Mouse (Mus musculus) gastrocnemius, adult 8-10 months (tissue): Measurements from ENCODE around the gene Adgrb3. TPM values are rescaled to one million over a fixed set of nuclear protein-coding genes. Genes with fewer than 3 reads are reported as not detected.

ENCODE experiments used
- DNase-seq, 2 experiments: peaks; one replicate each; pipeline ENCODE4 v3.0.0; 2022; ENCODE audit warnings: low spot score in 2 of 2
- total RNA-seq, 4 experiments: library from RNA; stranded (reverse); gene quantifications; 2 replicates each; pipeline ENCODE4 v1.2.4; 2022

Adgrb3 gene
- not detected for total RNA-seq

DNA sequence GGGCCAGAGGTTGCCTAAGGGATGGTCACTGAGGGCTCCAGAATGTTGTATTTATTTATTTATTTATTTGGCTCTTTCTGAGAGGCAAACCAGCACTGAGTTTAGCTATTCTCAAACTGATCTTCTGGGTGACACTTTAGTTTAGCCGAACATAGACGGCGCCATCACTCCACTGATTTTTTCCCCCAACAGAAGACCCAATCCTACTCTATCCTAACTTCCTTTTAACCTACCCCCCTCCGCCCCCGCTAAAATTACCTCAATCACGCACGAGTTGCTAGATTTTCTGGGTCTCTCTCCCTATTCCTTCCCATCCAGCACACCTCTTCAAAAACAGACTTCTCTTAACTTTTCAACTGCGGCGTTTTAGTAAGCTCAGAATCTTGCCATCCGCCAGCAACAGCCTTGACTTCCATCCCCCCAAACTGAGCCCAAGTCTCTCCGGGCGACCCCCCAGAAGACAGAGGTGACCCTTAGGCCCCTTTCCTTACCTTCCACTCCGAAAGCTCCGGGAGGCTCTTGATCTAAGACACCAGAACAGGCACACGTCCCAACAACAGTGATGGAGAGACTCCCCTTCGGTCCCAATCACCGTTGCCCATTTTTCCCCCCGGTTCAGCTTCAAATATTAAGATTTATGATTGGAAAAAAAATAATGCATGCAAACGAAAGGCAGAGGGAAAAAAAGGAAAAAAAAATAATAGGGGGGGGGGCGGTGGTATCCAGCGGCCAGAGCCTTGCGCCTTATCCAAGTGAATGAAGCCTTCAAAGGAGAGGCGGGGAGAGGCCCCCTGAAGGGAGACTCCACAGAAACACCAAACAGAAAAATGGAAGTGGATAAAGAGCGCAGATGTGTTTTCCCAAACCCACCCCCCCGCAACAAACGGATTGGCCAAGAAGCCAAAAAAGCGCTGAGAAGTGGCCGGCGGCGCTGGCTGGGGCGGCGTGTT, at the start of gene Adgrb3:
Adgrb3 (minus strand) TSS at position 737 of the 950 bp plus-strand sequence.
- DNase-seq = no peak

DNA sequence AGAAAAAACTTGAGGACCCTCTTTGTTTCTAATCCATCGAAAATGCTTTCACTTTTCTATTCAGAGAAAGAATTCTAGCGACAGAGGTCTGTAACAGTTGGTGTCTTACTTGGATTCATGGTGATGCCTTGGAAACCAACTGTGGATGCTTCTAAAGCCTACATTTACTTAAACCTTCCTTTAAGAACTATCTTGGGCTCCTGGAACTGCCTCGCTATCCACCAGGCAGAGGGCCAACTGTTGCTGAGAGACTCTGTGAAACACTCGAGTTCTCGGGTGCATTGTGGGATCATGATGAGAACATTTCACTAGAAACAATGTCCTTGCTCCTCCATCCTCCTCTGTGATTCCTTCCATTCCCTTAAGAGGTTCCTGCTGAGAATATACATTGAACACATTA, 48.0 kb upstream of the Adgrb3 start:
- no peak for DNase-seq

DNA sequence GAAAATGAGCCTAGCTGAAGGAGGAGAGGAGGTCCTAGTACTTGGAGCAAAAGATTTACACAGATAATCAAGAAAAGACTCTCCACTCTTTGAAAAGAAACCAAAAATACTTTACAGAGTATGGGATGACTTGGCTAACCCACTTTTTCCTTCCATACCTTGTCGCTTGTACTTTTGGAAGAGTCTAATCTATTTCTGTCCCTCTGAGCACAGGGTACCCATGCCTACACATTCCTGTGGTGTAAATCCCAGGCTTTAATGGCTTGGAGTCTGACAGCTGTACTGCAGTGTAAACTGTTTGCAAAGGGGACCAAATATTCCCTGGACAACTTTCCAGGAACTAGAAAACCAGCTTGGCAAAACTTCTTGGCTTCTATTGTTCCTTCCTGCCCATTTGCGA, 28.0 kb upstream of the Adgrb3 start:
- DNase-seq = no peak

DNA sequence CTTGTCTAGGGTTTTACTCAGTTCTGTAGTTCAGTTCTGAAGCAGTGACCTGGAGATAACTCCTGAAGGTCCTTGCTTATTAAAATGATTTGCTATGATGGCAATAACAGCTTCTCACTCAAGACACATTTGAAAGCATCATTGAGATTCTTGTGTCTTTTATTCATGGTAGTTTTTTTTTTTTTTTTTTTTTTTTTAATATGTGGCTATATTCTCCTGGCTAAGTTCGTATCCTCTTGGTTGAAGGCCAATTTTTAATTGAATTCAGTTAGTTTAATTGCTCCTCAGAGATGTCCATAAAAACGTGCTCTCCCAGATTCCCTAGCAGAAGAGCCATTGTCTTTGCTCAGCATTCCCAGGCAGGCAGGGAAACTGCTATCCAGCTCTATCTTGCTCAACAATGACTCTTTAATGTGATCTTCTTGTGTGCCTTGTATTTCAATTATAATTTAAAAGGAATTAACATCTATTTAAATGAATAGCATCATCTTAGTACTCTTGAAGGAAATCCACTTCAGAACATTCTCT, 25.0 kb upstream of the Adgrb3 start:
- no peak for DNase-seq

DNA sequence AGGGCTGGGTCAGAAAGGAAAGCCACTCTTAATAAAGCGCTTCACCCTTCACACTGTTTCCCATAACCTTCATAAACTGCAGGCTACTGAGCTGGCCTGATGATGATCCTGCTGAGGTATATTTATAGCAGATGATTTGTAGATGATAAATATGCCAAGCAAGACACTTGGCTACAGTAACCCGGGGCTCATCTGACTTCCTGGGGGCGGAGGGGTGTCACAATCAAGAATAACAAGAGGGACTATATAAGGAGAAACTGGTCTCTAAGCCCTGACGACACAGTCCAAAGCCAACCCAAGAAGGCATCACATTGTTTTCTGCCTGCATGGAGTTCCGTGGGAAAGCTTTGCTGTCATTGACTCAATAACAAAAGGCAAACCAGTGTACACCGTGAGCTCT, 2.8 kb upstream of the Adgrb3 start:
- no peak for DNase-seq

DNA sequence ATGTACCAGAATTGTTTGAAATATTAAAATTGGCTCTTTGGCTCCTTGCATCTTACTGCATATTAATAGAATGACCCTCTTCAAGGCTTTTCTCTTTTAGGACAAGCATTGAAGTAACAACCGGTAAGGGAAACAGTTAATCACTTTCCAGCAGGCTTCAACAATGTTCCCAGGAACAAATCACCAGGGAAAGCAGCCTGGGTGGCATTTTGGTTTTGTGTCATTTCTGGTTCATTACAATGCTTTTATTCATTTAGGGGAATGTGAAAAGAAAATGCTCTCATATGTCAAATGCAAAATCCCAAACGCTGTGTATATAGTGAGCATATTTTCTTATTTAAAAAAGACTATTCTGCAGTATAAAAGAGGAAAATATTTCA, 2.0 kb upstream of the Adgrb3 start:
- DNase-seq = no peak

DNA sequence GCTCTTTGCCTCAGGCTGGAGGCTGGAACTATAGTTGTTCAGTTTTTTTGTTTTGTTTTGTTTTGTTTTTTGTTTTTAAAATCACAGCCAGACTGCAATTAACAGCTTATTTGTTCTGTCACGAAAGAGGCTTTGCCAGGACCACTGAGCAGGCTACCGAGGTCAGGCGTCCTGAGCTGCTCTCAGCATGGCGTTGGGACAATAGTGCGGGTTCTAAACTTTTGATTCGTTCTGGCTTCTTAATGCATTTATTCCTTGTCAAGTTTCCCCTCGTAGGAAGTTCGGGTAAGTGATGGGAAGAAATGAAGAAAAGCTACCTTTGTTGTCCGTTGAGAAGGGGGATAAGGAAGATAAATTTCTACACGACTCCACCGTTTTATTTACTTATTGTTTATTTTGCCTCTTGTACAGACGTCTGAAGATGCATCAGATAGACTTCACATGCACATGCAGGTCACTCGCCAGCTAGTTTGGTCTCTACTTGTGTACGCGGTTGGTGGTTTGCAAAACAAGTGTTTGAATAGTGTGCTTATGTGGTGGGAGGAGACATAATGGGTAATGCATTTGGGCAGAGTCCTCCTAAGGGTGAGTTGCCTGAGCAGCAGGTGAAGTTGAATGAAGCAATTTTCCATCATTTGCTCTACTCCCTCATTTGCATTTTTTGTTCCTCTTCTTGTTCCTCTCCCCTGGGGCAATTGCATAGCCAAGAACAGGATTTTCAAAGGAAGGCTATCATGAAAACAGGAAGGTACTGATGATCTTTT, 1.4 kb upstream of the Adgrb3 start:
- DNase-seq = no peak

DNA sequence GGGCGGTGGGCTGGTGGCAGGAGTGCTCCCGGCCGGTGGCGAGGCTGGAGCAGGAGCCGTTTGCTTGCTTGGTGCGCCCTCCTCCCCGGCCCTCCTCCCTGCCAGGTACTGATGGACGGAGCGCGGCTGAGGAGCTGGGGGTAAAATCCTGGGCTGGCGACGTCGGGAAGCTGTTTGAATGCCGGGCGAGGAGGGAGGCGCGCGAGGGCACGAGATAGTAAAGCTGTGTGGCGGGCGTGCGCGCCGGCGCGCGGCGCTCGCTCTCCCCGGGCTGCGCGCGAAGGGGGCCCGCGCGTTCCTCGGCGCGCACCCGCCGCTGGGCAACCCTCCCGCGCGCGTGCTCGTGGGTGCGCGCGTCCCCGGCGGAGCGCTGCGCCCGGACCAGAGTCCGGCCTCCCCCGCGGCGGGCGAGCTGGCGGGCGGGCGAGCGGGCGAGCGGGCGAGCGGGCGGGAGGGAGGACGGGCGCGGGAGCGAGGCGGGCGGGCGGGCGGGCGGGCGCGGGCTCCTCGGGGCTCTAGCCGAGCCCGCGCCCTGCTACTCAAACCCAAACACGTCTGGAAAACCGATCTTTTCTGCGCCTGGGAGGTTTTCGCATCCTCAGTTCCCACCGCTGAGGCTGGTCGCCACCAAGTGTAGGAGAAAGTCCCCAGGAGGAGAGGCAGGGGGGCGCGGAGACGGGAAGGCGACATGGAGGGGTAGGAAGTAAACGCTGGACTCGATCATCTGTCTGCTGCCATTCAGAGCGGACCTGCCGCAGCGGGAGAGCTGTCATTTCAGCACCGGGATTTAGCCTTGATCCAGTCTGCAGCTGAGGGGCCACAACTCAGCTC, 629 bp upstream of the Adgrb3 start:
- no peak for DNase-seq

DNA sequence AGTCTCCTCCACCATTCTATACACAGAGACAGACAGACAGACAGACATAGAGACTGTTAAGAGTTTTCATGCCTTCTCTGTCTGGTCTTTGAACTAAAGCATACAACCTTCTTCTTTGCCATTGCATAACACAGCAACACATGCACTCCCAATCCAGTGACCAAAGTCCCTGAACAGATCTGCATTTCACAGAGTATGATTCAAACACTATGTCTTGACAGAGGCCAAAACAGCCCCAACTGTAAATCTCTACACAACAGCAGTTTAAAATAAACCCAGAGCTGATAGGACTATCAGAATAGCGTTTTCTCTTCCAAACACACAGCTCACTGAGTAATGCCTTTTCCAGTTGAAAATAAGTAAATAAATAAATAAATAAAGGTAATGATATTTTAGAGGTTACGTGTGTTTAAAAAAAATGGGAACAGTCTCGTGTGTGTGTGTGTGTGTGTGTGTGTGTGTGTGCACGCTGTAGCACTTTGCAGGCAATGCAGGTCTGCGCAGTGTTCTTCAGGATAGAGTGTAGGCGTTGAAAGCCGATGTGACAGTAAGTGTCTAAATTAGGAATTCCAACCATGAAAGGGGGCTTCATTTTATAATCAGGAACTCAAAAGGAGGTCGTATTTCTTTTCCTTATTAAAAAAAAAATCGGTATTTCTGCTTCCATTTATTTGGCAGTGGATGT, 1.3 kb downstream of the Adgrb3 start:
- no peak for DNase-seq

DNA sequence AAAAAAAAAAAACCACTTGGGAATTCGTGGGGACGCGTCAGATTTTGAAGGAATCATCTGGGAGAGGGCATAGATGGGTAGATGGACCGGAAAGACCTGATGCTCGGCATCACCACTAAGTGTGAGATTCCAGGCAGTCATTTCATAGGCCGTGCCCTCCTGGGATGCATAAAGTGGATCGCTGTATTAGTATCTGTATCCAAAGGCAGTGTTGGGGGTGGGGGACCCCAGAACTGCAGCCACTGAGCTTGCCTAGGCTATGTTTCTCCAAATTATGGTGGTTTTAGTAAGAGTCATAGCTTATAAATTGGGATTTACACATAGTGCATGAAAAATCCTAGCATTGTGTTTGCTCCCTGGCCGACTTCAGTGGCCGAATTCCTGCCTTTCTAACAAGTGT, 2.1 kb downstream of the Adgrb3 start:
- DNase-seq = no peak

DNA sequence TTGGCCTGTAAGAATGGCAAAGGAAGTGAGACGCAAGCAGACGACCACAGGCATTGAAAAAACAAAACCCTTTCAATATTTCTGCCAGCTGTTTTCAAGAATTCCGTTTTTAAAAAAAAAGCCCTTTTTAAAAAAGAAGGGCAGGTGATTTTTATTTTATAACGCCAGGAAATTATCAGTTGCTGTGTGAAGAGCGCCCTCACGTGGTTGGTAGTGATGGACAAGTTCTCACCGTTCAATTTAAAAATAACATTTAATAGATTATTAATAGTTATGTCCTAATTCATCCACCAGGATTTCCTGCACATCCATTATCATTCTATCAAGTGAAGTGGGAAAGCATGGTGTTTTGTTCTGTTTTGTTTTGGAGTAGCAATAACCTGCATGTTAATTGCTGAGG, 2.7 kb downstream of the Adgrb3 start:
- DNase-seq = no peak

DNA sequence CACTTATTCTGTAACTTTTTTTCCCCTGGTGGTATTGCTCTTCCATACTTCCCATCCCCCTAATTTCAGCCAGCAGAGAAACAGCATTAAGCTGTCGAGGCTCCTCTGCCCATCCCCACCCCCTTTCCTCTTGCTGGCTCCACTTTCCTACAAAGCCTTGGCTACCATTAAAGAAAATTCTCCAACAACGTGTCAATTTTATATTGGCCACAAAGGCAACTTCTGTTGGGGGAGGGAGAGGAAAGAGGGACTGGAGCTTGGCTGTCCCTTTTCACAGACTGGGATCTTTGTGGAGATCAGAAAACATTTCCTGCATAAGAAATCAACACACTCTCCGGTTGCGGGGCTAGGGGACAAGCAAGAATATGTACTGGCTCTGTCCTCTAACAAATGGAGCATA, 4.9 kb downstream of the Adgrb3 start:
- DNase-seq = no peak

DNA sequence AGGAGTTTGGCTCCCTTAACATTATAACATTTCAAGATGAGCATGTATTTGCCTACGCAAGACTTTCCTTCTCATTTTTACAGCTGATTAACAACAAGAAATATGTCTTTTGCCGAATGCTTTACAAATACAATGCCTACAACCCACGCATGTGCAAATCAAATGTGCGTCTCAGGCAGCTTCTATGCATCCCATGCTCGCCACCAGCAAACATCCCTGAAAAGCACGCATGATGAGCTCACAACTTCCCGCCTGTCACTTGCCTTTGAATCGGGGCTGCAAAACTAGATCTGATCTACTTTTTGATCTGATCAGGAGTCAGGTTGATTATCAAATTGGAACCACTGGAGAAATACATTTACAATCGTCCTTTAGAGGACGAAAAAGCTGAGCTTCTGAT, 5.5 kb downstream of the Adgrb3 start:
- no peak for DNase-seq

DNA sequence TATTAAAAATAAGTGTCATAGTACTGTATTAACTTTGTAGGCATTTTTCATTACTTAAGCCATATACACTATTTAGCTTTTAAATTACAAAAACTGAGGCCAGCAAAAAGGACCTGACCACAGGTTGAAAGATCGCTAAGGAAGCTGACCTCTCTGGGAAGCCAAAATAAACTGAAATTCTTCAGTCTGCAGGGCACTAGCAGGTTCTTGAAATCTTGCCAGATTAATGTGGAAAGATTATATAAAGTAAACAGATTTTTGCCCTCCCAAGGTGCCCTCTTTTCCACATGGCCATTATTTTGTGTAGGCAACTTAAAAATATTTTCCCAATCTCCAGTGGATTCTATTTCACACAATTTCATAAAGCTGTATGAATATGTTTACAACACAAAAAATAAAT, 14.0 kb downstream of the Adgrb3 start:
- DNase-seq = no peak

DNA sequence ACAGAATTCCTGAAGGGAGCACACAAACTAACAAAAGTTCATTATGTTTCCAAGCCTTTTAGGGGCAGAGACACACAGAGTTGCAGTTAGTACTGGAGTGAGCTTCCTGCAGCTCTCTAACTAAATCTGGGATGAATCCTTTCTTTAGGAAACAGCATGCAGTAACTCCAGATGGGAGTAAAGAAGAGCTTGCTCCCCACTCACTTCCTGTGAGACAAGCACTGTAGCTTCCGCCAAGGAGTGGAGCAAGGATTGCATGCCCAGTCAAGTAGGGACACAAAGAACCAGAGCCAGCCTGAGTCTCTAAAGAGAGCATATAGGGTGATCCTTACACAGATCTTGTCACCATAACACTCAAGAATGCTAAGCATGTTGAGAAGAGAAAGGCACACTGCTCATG, 50.7 kb downstream of the Adgrb3 start:
- no peak for DNase-seq

DNA sequence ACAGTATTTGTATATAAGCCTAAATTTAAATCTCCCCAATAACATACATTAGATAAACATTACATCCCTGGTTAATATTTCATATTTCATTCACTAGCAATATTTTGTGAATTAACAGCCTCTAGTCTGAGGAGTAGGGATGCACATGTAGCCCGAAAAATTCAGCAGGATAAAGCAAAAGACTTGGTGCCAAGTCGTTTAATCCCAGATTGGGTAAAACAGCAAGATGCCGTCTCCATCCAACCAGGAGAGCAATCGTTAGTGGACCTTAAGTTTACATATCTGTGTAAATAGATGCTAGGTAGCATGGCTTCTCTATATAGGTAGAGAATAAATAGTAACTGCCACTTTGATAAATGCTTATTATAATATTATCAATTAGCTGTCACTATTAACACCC, 52.0 kb downstream of the Adgrb3 start:
- DNase-seq = no peak

DNA sequence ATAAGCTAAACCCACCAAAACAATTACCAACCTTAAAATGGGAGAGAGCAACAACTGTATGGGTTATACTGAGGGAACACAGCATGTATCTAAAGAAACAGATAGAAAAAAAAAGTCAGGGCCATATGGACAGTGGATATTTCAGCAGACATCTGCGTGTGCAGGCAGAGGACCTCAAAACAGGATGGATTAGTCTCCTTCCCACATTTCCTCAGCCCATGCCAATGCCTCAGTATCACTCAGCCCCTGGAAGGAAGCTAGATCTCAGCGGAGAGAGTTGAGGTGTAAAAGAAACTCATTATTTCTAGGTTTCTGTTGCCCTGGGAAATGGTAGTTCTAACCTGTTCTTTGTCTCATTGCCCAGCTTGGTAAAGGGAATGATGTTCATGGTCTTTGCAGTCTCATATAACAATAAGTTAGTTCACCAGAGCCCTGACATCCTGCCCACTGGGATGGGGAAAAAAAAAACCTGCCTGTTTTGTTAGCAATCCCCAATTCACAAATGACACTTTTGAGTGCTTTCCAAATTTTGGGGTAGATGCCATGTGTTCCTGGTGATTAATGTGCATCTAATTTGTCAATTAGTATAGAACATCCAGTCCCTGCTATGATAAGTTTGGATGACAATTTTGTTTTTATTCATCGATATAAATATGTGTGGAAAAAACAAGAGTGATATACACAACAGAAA, 53.9 kb downstream of the Adgrb3 start:
- DNase-seq = no peak

DNA sequence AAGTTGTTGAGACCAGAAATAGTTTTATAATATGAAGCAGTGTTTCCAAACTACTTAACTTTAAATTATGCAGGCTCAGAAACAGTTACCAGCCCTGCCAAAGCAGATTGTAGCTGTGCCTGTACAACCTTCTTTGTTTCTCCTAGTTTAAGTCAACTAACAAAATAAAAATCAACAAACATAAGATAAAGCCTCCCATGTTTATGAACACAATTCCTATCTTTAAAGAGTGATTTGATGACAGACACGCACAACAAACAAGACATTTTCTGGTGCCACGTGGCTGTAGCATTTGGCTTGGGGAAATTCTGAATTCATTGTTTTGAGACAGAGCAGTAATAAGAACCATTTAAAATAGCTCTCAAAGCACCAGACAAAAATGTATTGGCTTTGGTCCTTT, 60.5 kb downstream of the Adgrb3 start:
- DNase-seq = no peak

DNA sequence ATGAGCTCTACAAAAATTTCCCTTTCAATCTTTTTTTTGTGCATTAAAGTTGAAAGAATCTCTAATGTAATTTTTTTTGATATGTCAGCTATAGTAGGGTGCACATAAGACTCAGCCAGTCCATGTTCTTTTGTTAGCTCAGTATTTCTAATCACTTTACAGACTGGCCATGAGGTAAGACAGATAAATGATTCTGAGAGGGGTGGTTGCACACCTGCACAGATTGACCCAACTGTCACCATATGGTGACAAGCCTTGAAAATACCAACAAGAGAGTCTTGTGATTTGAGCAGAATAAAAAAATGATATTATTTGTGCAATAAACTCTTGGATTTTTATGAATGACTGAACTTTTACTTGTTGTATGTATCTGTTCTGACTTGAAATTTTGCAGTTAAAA, 74.2 kb downstream of the Adgrb3 start:
- no peak for DNase-seq

DNA sequence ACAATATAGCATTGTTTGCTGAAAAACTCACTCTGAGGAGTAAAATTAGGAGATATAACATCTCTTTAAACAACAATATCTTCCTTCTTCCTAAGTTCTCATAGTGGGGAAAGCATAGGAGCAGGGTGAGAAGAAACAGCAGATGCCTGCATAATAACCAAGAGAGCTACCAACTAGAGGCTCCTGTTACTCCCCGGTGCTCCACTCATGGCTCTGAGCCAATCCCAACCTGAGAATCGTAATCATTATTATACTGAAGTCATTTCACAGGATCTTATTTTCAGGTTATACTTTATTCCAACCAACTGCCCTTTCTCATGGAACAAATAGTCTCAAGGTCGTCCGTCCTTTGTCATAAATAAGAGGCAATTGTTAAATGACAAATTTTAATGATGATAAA, 75.0 kb downstream of the Adgrb3 start:
- no peak for DNase-seq
